Mouse (Mus musculus): Measurements from ENCODE around the gene Arhgef28.

GRCm38 (mm10) chr13:98040628-98041150, 165.6 kb downstream of the Arhgef28 start:
- TF ChIP-seq CTCF (IDR thresholded peaks at IDR 0.05; ENCODE audit: low read depth), result peak; percentile 65
- no peak for TF ChIP-seq EP300 (IDR thresholded peaks at IDR 0.05; ENCODE audit: low read depth)
